ENCODE assay signal across 1 mouse cellular context in the genomic region with DNA sequence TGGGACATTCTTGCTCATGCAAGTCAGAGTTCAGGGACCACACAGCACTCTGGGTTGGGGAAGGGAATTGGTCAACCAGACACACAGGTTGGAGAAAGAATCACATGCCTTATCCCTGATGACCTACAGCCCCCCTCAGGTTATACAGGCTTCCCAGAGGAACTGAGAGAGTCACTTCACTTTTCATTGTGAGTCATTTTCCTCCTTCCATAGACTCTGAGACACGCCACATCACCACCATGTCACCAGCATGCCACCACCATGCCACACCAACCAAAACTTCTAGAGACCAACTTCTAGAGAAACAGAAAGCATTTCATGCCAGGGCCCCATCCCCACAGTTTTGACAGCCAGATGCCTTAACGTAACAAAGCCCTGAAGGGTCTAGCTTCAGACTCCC.
A peak's percentile ranks its signal among the peaks of the same experiment; 100 is the strongest.
TF ChIP-seq lines count a peak whose summit lies in the region.

No protein-coding gene starts in this region.

TF ChIP-seq in CH12.LX, 34 proteins besides CTCF, POLR2A, EP300 and RAD21 (continued from another document):
- peak; percentile 64 for TF ChIP-seq IRF4 (IDR thresholded peaks at IDR 0.05; ENCODE audit: low read depth, low read length)
- TF ChIP-seq RCOR1 (conservative IDR thresholded peaks at IDR 0.05; ENCODE audit: low read depth, low read length): no peak
- no peak for TF ChIP-seq ZC3H11A (IDR thresholded peaks at IDR 0.05; ENCODE audit: low read depth, low read length)
- no peak for TF ChIP-seq MEF2A (IDR thresholded peaks at IDR 0.05; ENCODE audit: borderline replicate concordance, low read depth, low read length)
- no peak for TF ChIP-seq MAX (IDR thresholded peaks at IDR 0.05; ENCODE audit: low read length)
- no peak for TF ChIP-seq KAT2A (IDR thresholded peaks at IDR 0.05; ENCODE audit: insufficient replicate concordance, low read length)
- TF ChIP-seq CHD2 (IDR thresholded peaks at IDR 0.05; ENCODE audit: low read length): no peak
- no peak for TF ChIP-seq E2F4 (IDR thresholded peaks at IDR 0.05; ENCODE audit: insufficient replicate concordance, low read depth, low read length)
- TF ChIP-seq ETS1 (conservative IDR thresholded peaks at IDR 0.05; ENCODE audit: low read depth, low read length): no peak
- TF ChIP-seq MYC (IDR thresholded peaks at IDR 0.05; ENCODE audit: low read depth, low read length): peak; percentile 47; the same call in 1 of the 2 replicates
- no peak for TF ChIP-seq TBP (conservative IDR thresholded peaks at IDR 0.05; ENCODE audit: low read depth, low read length)
- TF ChIP-seq TCF12 (IDR thresholded peaks at IDR 0.05; ENCODE audit: low read depth, low read length): no peak
- TF ChIP-seq JUND (conservative IDR thresholded peaks at IDR 0.05; ENCODE audit: low read depth, low read length): 0 out of 2 replicates have a peak, but pooled peaks have one; percentile 30
- no peak for TF ChIP-seq UBTF (IDR thresholded peaks at IDR 0.05; ENCODE audit: low read depth, low read length)
